Mouse (Mus musculus): Measurements from ENCODE around the gene Plod1.

- TF ChIP-seq CTCF (IDR thresholded peaks at IDR 0.05; ENCODE audit: low read depth): no peak
- no peak for TF ChIP-seq EP300 (IDR thresholded peaks at IDR 0.05; ENCODE audit: low read depth)
Measured at GRCm38 (mm10) chr4:147905090-147905659, 31.4 kb downstream of the Plod1 start.
